Mouse (Mus musculus) neural tube, embryonic 15.5 days (tissue): ENCODE data around the gene Snx27. TPM values are rescaled to one million over a fixed set of nuclear protein-coding genes. Genes with fewer than 3 reads are reported as not detected.

Experiments used
- ATAC-seq: fragments of 200-750 bp; cut with Nextera tagmentation; 2 replicates; pipeline ENCODE4 v1.8.0; 2017; ENCODE audit warnings: mild to moderate bottlenecking, moderate TSS enrichment, moderate library complexity; ENCODE audit not compliant: low FRiP score
- H3K27ac ChIP-seq: fragments of 300-500 bp; sonication (generic); replicated peaks from 2 replicates; pipeline ENCODE4 v1.5.1; 2015; ENCODE audit warnings: mild to moderate bottlenecking, inconsistent platforms
- H3K27me3 ChIP-seq: fragments of 300-500 bp; sonication (generic); replicated peaks from 2 replicates; pipeline ENCODE4 v1.6.1; 2015; ENCODE audit warnings: inconsistent platforms
- H3K36me3 ChIP-seq: fragments of 300-500 bp; sonication (generic); 2 replicates; pipeline ENCODE4 v1.6.1; 2015; ENCODE audit warnings: inconsistent platforms
- H3K4me1 ChIP-seq: fragments of 300-500 bp; sonication (generic); 2 replicates; pipeline ENCODE4 v1.6.1; 2015; ENCODE audit warnings: inconsistent platforms
- H3K4me2 ChIP-seq: fragments of 300-500 bp; sonication (generic); 2 replicates; pipeline ENCODE4 v1.6.1; 2015; ENCODE audit warnings: inconsistent platforms, mild to moderate bottlenecking, moderate library complexity
- H3K4me3 ChIP-seq: fragments of 300-500 bp; sonication (generic); replicated peaks from 2 replicates; pipeline ENCODE4 v1.5.1; 2015; ENCODE audit warnings: mild to moderate bottlenecking, inconsistent platforms
- H3K9ac ChIP-seq: fragments of 300-500 bp; sonication (generic); replicated peaks from 2 replicates; pipeline ENCODE4 v1.6.1; 2015; ENCODE audit warnings: mild to moderate bottlenecking, inconsistent platforms
- H3K9me3 ChIP-seq: fragments of 300-500 bp; sonication (generic); replicated peaks from 2 replicates; pipeline ENCODE4 v1.6.1; 2016; ENCODE audit warnings: inconsistent platforms
- WGBS: fragments of 180-500 bp; shearing (Covaris S2); methylation state at CpG from one replicate; pipeline ENCODE4 v1.1.7; 2015; ENCODE audit warnings: mixed read lengths; 5-methylcytosine and 5-hydroxymethylcytosine counted together
- polyA plus RNA-seq: library from polyadenylated mRNA; unstranded; fragments of >200 nt; fragmentation: Nextera tagmentation; extraction: Ambion mirVana; gene quantifications from 2 replicates; pipeline ENCODE4 v1.2.1, GENCODE M21; 2015

Snx27 gene
- polyA plus RNA-seq, 1 experiment from 2014 or later: 96.6 TPM

DNA sequence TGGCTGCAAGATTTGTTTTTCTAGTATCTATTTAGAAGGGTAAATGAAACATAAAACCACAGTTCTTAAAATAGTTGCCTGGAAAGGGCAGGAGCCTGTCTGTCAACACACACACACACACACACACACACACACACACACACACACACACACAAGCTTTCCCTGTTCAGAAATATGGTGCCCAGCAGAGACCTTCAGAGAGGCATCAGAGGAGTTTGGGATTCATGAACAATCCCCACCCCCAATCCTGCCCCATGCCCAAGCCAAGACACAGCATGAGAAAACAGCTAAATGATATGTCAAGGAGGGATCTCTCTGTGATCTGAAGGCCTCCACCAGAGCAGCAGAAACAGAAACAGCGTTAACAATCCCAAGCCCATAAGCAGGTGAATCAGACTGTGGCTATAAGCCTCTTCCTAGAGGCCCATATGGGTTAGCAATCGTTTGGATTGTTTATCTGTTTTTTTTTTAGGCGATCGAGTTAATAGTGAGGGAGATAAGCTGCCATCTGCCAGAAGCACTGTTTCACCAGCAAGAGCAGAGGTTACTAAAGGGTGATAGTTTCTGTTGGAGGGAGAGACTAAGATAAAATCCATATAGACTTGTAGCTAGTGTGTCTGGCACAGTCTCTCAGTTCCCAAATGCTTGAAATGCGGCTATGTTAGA, 108.8 kb downstream of the Snx27 start:
- Histone ChIP-seq H3K27me3 (no peaks in the 10 kb centered on the region), H3K36me3 (no peaks in the 10 kb centered on the region), H3K4me2 (no peak overlapping the region), H3K27ac (no peak overlapping the region), H3K4me3 (no peak overlapping the region), H3K9ac (no peak overlapping the region), H3K9me3 (no peaks in the 10 kb centered on the region), H3K4me1 (peaks cover 29% of the 10 kb centered on the region)
- no peak for ATAC-seq
- WGBS: 69% methylated on average over 5 of the region's 5 CpGs

- no peak overlapping the region for H3K9ac ChIP-seq
- H3K27ac ChIP-seq: no peak overlapping the region; the same call in 1 of the 2 replicates
Measured at GRCm38 (mm10) chr3:94473115-94473505, 109.4 kb downstream of the Snx27 start.

DNA sequence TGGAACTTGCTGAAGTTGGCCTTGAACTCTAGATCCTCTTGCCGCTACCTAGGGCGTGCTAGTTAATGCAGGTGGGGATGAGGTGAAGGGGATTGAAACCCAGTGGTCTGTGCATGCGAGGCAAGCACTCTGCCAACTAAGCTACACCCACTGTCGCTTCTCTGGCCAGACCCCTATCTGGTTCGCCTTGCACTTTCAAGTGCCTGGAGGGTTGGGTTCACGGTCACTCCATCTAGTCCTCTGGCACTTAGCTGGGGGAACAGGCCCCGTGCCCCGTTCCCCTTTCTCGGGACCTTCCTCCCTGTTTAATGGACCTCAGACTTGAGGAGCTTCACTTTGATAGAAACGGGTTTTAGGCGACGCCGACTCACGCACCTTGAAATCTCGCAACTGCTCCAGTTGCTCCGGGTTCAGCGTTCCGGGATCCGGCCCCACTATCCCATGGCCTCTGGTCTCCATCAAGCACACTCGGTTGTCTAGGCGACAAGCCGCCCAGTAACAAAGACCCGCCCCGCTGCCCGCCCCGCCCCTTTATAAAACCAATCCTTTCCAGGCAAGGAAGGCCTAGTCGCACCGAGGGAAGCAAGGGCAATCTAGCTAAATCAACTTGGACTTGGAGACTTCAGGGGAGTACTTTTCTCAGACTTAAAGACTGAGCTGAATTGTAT, 109.9 kb downstream of the Snx27 start:
- no peaks in the 10 kb centered on the region for H3K27me3 ChIP-seq
- WGBS: 10% methylated on average over 28 of the region's 28 CpGs
- peak overlapping the region; percentile 32 for H3K4me3 ChIP-seq
- peaks cover 29% of the 10 kb centered on the region for H3K4me1 ChIP-seq
- H3K9ac ChIP-seq: 0 out of 2 replicates have a peak overlapping the region, but pooled peaks have one; percentile 23
- peak overlapping the region; percentile 33; the same call in 1 of the 2 replicates for H3K27ac ChIP-seq
- no peaks in the 10 kb centered on the region for H3K36me3 ChIP-seq
- peak; percentile 32; the same call in 1 of the 2 replicates for ATAC-seq
- H3K9me3 ChIP-seq: no peaks in the 10 kb centered on the region
- peak overlapping the region; percentile 58 for H3K4me2 ChIP-seq

More at GRCm38 (mm10) chr3:94473115-94473505, 109.4 kb downstream of the Snx27 start:
- H3K4me1 ChIP-seq: peaks cover 29% of the 10 kb centered on the region
- 54% methylated on average over 10 of the region's 10 CpGs for WGBS
- no peak for ATAC-seq
- no peak overlapping the region for H3K4me3 ChIP-seq
- H3K27me3 ChIP-seq: no peaks in the 10 kb centered on the region
- H3K36me3 ChIP-seq: no peaks in the 10 kb centered on the region
- peak overlapping the region; percentile 58; the same call in 1 of the 2 replicates for H3K4me2 ChIP-seq
- H3K9me3 ChIP-seq: no peaks in the 10 kb centered on the region

- no peak for ATAC-seq
- peaks cover 41% of the 10 kb centered on the region for H3K4me1 ChIP-seq
- H3K4me3 ChIP-seq: no peak overlapping the region
- H3K9ac ChIP-seq: no peak overlapping the region
- no peak overlapping the region for H3K4me2 ChIP-seq
- WGBS: 66% methylated on average over 3 of the region's 3 CpGs
- H3K9me3 ChIP-seq: no peaks in the 10 kb centered on the region
- H3K27ac ChIP-seq: no peak overlapping the region
- H3K36me3 ChIP-seq: no peaks in the 10 kb centered on the region
- H3K27me3 ChIP-seq: no peaks in the 10 kb centered on the region
Measured at GRCm38 (mm10) chr3:94468931-94469330, 113.6 kb downstream of the Snx27 start.

- no peaks in the 10 kb centered on the region for H3K27me3 ChIP-seq
- no peak overlapping the region for H3K4me2 ChIP-seq
- no peak overlapping the region for H3K9ac ChIP-seq
- peaks cover 35% of the 10 kb centered on the region for H3K4me1 ChIP-seq
- H3K36me3 ChIP-seq: no peaks in the 10 kb centered on the region
- peak; percentile 51 for ATAC-seq
- 29% methylated on average over 13 of the region's 13 CpGs for WGBS
- no peaks in the 10 kb centered on the region for H3K9me3 ChIP-seq
- H3K27ac ChIP-seq: peak overlapping the region; percentile 88
- no peak overlapping the region for H3K4me3 ChIP-seq
Measured at GRCm38 (mm10) chr3:94465632-94466430, 116.7 kb downstream of the Snx27 start.

DNA sequence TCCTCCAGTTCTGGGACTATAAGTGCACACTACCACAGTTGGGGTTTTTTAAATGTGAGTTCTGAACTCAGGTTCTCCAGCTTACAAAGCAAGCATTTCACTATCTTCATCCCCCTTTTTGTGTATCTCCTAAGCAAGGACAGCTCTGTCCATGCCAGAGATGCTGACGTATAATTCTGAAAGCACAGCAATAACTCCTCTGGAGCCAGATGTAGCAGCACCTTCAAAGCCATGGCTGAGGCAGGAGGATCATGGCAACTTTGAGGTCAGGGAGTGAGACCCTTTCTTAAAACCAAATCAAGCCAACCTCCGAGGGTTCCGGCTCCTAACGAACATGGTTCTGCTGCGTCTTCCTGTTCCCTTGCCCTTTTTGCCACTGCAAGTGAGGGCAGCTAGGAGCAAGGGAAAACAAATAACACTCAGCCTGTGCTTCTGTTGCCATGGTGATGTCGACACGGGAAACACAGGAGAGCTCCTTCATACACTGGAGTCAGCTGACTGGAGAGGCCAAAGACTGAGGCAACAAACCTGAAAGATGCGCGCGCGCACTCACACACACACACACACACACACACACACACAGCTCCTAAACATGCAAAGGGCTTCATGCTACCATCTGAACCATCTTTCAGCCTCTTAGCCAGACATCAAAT, 118.5 kb downstream of the Snx27 start:
- 18% methylated on average over 11 of the region's 11 CpGs for WGBS
- no peaks in the 10 kb centered on the region for H3K36me3 ChIP-seq
- peak overlapping the region; percentile 88 for H3K27ac ChIP-seq
- H3K27me3 ChIP-seq: no peaks in the 10 kb centered on the region
- H3K4me3 ChIP-seq: no peak overlapping the region
- H3K4me2 ChIP-seq: 0 out of 2 replicates have a peak overlapping the region, but pooled peaks have one; percentile 4
- peak; percentile 79 for ATAC-seq
- no peaks in the 10 kb centered on the region for H3K9me3 ChIP-seq
- no peak overlapping the region for H3K9ac ChIP-seq
- peaks cover 34% of the 10 kb centered on the region for H3K4me1 ChIP-seq

DNA sequence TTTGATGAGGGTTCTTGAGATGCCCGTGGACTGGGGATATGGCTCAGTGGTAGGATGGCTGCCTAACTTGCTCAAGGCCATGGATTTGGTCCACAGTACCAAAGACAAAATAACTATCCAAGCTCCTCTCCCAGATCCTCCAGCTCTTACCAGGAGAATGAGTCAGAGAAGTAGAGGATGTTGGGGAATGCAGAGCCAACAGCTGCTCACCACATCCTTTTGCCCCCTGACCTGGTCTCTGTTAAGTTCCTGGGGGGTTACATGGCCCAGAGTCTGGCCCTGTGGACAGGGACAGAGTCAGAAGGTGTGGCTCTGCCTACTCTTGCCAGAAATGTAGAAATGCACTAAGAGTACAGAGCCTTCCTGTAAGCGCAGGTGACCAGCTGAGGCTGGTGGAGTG, 122.7 kb downstream of the Snx27 start:
- H3K4me1 ChIP-seq: peaks cover 21% of the 10 kb centered on the region
- H3K9ac ChIP-seq: no peak overlapping the region
- 95% methylated on average over 2 of the region's 2 CpGs for WGBS
- no peak for ATAC-seq
- no peak overlapping the region for H3K4me3 ChIP-seq
- H3K27me3 ChIP-seq: 0 out of 2 replicates have a peak, but pooled peaks cover 2% of the 10 kb centered on the region
- no peak overlapping the region for H3K4me2 ChIP-seq
- no peak overlapping the region for H3K27ac ChIP-seq
- no peaks in the 10 kb centered on the region for H3K9me3 ChIP-seq
- no peaks in the 10 kb centered on the region for H3K36me3 ChIP-seq

DNA sequence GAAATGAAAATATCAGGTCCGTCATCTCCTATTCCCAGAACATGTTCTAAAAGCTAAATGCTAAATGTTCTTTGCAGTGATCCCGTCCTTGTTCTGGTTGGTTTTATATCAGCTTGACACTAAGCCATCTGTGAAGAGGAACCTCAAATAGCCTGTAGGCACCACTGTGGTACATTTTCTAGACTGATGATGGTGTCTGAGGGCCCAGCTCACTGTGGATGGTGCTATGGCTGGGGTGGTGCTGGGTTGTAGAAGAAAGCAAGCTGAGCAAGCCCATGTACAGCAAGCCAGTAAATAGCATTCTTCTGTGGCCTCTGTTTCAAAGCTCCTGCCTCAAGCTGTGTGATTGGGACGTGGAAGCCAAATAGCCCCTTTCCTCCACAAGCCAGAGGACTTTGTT, 125.5 kb downstream of the Snx27 start:
- Histone ChIP-seq H3K4me1 (peaks cover 6% of the 10 kb centered on the region; the same call in 1 of the 2 replicates), H3K9ac (peak overlapping the region; percentile 44; the same call in 1 of the 2 replicates), H3K27ac (peak overlapping the region; percentile 66; the same call in 1 of the 2 replicates), H3K4me3 (peak overlapping the region; percentile 40), H3K4me2 (peak overlapping the region; percentile 55), H3K27me3 (0 out of 2 replicates have a peak, but pooled peaks cover 2% of the 10 kb centered on the region), H3K36me3 (no peaks in the 10 kb centered on the region), H3K9me3 (no peaks in the 10 kb centered on the region)
- peak; percentile 30; the same call in 1 of the 2 replicates for ATAC-seq
- WGBS: 70% methylated on average over 3 of the region's 3 CpGs

DNA sequence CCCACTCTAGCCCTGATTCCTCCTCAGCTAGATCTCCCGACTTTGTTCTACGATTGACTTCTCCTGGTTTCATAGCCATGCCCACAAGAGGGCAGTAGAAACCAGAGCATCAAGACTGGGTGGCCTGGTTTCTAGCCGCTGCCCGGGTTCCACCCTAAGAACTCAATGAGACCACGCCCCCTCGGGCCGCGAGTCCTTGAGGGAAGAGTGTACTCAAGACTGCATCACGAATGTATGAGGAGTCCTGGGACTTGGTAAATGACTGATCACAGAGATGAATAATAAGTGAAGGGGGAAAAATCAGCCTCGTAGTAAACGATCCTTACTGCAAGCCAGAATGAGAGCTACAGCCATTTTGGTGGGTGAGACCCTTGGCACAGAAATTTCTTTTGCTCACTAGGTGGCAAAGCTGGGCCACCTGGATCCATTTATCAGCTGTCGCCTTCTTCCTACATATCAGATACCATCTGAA, 126.0 kb downstream of the Snx27 start:
- 1% methylated on average over 12 of the region's 12 CpGs for WGBS
- peak overlapping the region; percentile 66 for H3K27ac ChIP-seq
- H3K9ac ChIP-seq: peak overlapping the region; percentile 44

DNA sequence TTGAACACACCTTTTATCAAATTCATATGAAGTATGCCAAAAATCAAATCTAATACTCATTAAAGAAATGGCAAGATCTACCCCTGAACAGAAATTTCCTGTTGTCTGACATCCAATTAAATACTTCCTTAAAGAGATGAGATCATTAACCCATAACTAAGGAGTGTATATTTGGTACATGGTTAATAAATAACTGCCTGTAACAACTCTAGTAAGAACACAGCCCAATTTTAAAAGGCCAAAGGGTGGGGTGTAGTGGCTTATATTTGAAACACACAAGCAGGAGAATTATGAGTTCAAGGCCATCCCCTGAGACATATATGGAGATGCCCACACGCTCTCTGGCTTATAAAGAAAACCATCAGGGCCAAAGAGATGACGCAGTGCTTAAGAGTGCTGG, 133.1 kb downstream of the Snx27 start:
- WGBS: 94% methylated on average over 2 of the region's 2 CpGs
- ATAC-seq: no peak
- Histone ChIP-seq H3K4me3 (no peak overlapping the region), H3K9ac (no peak overlapping the region), H3K27ac (no peak overlapping the region), H3K36me3 (peaks cover 52% of the 10 kb centered on the region), H3K9me3 (no peaks in the 10 kb centered on the region), H3K4me2 (no peak overlapping the region), H3K4me1 (peaks cover 6% of the 10 kb centered on the region), H3K27me3 (no peaks in the 10 kb centered on the region)

More for the DNA sequence above, 126.0 kb downstream of the Snx27 start:
- Histone ChIP-seq H3K9me3 (no peaks in the 10 kb centered on the region), H3K4me3 (peak overlapping the region; percentile 40), H3K4me2 (peak overlapping the region; percentile 55), H3K27me3 (0 out of 2 replicates have a peak, but pooled peaks cover 2% of the 10 kb centered on the region), H3K4me1 (peaks cover 6% of the 10 kb centered on the region; the same call in 1 of the 2 replicates), H3K36me3 (no peaks in the 10 kb centered on the region)
- ATAC-seq: peak; percentile 92
